Mouse (Mus musculus): ENCODE results near the gene Aknad1.

DNA sequence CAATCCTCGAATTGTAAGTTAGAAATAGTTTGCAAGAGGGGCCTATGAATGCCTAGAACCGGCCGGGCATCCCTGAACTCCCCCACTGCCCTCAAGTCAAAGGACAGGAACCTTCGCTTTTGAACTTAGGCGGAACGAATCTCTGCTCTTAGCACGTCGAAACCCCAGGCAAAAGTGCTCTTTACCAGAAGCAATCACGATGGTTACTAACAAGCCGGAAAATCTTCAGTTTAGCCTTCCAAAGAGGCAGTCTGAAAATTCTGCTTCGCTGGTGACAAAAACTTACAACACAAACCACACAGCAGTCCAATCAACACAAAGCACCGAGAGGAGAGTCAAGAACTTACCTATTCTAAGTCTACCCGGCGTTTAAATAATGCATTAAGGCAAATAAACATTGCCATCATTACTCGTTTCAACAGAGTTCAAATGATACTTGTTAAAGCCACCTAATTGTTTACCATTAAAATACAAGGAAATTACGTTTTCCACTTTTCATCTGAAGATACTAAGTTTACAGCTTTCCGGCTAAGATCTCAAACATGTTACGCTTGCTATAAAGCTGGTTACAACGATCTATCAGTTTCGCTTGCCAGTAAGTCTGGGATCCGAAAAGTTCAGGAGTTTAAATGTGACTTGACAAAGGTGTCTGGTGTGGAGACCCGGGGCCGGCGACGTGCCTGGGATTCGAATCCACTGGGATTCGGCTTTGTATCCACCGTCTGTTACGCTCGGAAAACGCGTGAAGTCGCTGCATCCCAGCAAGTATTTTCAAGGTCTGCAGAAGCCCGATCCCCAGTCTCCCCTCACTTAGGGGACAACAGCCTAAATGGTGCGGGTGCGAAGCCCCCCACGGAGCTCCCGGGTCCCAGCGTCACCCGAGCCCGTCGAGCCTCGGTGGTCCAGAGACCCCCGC, 18.1 kb upstream of the Aknad1 start:
- no peak for TF ChIP-seq CTCF (IDR thresholded peaks at IDR 0.05; ENCODE audit: extremely low read depth, insufficient read depth, insufficient read length, insufficient replicate concordance)
- TF ChIP-seq POLR2A (IDR thresholded peaks at IDR 0.05; ENCODE audit: low read depth, low read length), result no peak

All from spleen, adult 2 months (tissue).